Mouse (Mus musculus): ENCODE data around the gene Otoa. TPM values are rescaled to one million over a fixed set of nuclear protein-coding genes. Genes with fewer than 3 reads are reported as not detected.

Gene Otoa
- polyA plus RNA-seq, 1 experiment from 2014 or later = not detected

- H3K4me1 ChIP-seq (replicated peaks; ENCODE audit: control insufficient read depth, insufficient read depth, low read length) = no peaks in the 10 kb centered on the region
- ATAC-seq (replicated peaks; ENCODE audit: low FRiP score) (no peak), DNase-seq (ENCODE audit: low spot score) (no peak)
- no peak overlapping the region for H3K9ac ChIP-seq (ENCODE audit: low read length)
- H3K27ac ChIP-seq (ENCODE audit: low read depth, low read length) = no peak overlapping the region
- no peak overlapping the region for H3K4me2 ChIP-seq (ENCODE audit: low read depth, low read length, severe bottlenecking)
- H3K9me3 ChIP-seq (ENCODE audit: control insufficient read depth, low read length) = no peaks in the 10 kb centered on the region
- H3K4me3 ChIP-seq (ENCODE audit: low read depth, low read length) = no peak overlapping the region
- 90% methylated on average over 8 of the region's 8 CpGs for WGBS
- H3K36me3 ChIP-seq (ENCODE audit: control insufficient read depth, insufficient read depth, low read length) = no peaks in the 10 kb centered on the region
- H3K27me3 ChIP-seq (ENCODE audit: control insufficient read depth, insufficient read depth, low read length) = no peaks in the 10 kb centered on the region
Measured at GRCm38 (mm10) chr7:121198933-121199332, 117.5 kb downstream of the Otoa start.

GRCm38 (mm10) chr7:121211804-121212203, 130.4 kb downstream of the Otoa start:
- H3K9ac ChIP-seq (ENCODE audit: low read length) = no peak overlapping the region
- DNase-seq (ENCODE audit: low spot score) = no peak
- no peak overlapping the region for H3K27ac ChIP-seq (ENCODE audit: low read depth, low read length)
- no peak overlapping the region for H3K4me2 ChIP-seq (ENCODE audit: low read depth, low read length, severe bottlenecking)
- no peaks in the 10 kb centered on the region for H3K9me3 ChIP-seq (ENCODE audit: control insufficient read depth, low read length)
- WGBS = 86% methylated on average over 4 of the region's 4 CpGs
- no peak overlapping the region for H3K4me3 ChIP-seq (ENCODE audit: low read depth, low read length)
- no peaks in the 10 kb centered on the region for H3K27me3 ChIP-seq (ENCODE audit: control insufficient read depth, insufficient read depth, low read length)
- ATAC-seq (replicated peaks; ENCODE audit: low FRiP score) = no peak
- H3K36me3 ChIP-seq (ENCODE audit: control insufficient read depth, insufficient read depth, low read length) = no peaks in the 10 kb centered on the region
- H3K4me1 ChIP-seq (replicated peaks; ENCODE audit: control insufficient read depth, insufficient read depth, low read length) = no peaks in the 10 kb centered on the region

Other genes starting within 250 kb of the Otoa start
- gene Eef2k, start 238.8 kb upstream of the Otoa start, polyA plus RNA-seq (2014; fragmentation: Nextera tagmentation; extraction: Ambion mirVana) = 10.0 and 12.7 TPM in 2 replicates
- gene Polr3e, start 163.9 kb upstream of the Otoa start, polyA plus RNA-seq (2014; fragmentation: Nextera tagmentation; extraction: Ambion mirVana) = 27.1 and 29.1 TPM in 2 replicates
- 15.6 and 16.3 TPM in 2 replicates for gene Cdr2, start 99.3 kb upstream of the Otoa start, polyA plus RNA-seq (2014; fragmentation: Nextera tagmentation; extraction: Ambion mirVana)
- 0.23 and 0.48 TPM in 2 replicates for gene Mfsd13b, start 99.1 kb upstream of the Otoa start, polyA plus RNA-seq (2014; fragmentation: Nextera tagmentation; extraction: Ambion mirVana)
- gene Mettl9, start 47.2 kb upstream of the Otoa start, polyA plus RNA-seq (2014; fragmentation: Nextera tagmentation; extraction: Ambion mirVana) = 252 and 261 TPM in 2 replicates
- 0.96 and 1.2 TPM in 2 replicates for gene Igsf6, start 7.1 kb upstream of the Otoa start, polyA plus RNA-seq (2014; fragmentation: Nextera tagmentation; extraction: Ambion mirVana)

Measured in forebrain, embryonic 11.5 days (tissue).